Mouse (Mus musculus): ENCODE data around the gene P2rx7.
"Not testable (repeated sequence)": the region's sequence is repeated elsewhere in the genome, so short reads cannot be mapped to it uniquely, and the experiment has no call there.

The P2rx7 gene

DNA sequence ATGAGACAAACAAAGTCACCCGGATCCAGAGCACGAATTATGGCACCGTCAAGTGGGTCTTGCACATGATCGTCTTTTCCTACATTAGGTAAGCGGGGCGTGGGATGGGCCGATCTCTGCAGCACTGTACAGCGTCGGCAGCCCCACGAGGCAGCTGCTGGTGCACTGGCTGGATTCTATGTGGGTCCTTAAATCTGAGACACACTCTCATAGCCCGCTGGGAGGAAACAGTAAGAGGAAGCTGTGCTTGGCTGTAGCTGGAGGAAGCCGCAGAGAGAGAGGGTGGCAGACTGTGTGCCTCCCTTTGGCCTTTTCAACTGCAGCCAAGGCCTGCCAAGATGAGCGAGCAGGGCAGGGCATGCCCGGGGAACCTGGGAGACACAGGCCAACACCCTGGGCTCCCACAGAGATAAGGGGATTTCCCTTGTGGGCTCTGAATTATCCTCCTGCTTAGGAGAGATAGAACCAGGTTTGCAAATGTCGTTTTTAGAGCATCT lies 448 bp downstream of the P2rx7 start:
- in situ Hi-C loops (cut with MboI; ENCODE audit: unreplicated experiment in 2 of 2) = loop anchor here in 1 of 2 experiments (5.0 kb wide), 1 partner anchor 83 kb away; no protein-coding TSS in a partner anchor

DNA sequence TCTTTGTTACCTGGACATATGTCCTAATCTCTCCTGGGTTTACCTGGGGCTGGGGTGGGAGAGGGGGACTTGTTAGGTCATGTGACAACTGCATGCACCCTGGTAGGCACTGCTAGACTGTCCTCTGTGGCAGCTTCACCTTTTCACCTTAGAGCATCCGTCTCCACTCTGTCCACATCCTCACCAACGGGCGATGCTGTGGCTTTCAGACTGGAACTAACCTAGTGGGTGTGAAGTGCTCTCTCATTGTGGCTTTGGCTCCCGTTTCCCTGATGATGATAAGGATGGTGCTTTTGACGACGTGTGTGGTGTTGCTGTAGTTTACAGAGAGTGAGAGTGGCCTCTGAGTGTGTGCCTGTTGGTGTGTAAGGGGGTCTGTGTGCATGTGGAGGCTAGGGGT lies 1.6 kb downstream of the P2rx7 start:
- in situ Hi-C loops (cut with MboI; ENCODE audit: unreplicated experiment in 2 of 2) = no loop called here

DNA sequence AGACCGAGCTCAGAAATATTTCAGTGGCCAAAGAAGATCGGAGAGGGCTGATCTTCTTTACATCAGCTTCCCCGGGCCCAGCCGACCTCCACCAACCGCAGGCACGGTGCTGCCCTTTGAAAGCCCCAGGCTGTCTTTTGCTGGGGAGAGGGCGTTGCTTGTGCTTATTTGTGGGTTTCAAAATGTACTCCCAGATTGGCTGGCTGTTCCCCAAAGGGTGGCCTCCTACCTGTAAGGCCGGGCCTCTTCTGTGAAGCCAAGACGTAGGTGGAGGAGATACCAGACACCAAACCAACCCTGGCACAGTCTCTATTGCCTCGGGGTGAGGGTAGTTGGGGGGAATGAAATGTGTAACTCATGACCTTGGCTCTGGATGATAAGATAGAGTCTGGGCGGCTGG lies 2.3 kb downstream of the P2rx7 start:
- in situ Hi-C loops (cut with MboI; ENCODE audit: unreplicated experiment in 2 of 2) = no loop called here

DNA sequence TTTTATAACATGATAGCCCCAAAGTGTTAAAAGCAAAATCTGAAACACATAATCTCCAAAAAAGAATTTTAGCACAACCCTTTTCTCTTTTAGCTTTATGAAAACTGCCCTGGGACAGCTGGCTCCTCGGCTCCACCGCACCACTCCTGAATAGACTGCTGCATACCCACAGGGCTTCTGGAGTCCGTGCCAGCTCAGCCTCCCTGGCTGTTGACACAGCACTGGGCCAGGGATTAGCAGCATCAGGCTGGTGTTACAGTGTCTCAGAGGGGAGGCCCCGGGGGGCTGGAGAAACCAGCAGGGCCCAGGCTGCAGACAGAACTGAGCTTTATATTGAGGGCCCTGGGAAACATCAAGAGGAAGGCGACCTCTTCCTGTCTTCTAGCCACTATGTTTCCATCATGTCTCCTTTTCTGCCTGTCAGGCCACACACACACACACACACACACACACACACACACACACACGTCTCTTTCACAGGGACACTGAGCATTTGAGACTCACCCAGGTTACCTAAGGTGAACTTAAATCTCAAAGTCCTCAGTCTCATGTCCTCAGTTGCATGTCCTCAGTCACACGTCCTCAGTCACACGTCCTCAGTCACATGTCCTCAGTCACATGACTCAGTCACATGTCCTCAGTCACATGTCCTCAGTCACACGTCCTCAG lies 3.7 kb downstream of the P2rx7 start:
- in situ Hi-C loops (cut with MboI; ENCODE audit: unreplicated experiment in 2 of 2) = no loop called here

DNA sequence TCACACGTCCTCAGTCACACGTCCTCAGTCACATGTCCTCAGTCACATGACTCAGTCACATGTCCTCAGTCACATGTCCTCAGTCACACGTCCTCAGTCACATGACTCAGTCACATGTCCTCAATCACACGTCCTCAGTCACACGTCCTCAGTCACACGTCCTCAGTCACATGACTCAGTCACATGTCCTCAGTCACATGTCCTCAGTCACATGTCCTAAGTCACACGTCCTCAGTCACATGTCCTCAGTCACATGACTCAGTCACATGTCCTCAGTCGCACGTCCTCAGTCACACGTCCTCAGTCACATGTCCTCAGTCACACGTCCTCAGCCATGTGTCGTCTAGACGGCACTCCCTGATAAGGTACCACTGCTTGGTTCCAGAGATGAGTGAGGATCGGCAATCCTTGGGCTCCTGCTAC lies 4.3 kb downstream of the P2rx7 start:
- in situ Hi-C loops (cut with MboI; ENCODE audit: unreplicated experiment in 2 of 2) = not testable (repeated sequence)

DNA sequence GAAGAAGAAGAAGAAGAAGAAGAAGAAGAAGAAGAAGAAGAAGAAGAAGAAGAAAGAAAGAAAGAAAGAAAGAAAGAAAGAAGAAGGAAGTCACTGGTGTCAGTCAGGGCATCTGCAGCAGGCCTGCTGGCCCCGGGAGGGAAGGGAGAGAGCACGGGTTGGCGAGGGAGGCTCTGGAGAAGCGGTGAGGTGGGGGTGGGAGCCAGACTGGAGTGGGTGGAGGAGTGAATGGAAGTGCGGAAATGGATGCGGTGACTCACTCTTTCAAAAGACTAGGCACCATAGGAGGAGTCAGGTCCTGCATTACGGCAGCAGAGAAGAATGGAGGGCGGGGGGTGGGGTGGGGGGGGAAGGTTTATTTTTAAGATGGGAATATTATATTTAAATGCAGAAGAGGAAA lies 5.6 kb downstream of the P2rx7 start:
- in situ Hi-C loops (cut with MboI; ENCODE audit: unreplicated experiment in 2 of 2) = no loop called here

DNA sequence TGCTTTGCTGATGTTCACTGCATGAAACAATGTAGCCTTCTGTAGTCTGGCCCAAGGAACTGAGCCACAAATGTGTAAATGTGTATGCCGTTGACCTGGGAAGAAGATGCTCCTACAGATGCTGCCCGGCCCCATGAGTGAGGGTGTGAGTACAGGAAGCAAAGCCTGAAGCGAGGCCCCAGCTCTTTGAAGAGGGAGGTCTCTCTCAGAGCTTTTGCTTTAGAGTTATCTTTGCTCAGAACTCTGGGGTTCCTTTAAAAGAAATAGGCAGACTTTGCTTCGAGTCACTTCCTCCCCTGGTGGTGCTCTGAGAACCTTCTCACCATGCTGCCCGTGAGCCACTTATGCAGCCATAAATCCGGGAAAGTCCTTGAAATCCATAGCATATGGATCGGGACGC lies 6.4 kb downstream of the P2rx7 start:
- in situ Hi-C loops (cut with MboI; ENCODE audit: unreplicated experiment in 2 of 2) = no loop called here

DNA sequence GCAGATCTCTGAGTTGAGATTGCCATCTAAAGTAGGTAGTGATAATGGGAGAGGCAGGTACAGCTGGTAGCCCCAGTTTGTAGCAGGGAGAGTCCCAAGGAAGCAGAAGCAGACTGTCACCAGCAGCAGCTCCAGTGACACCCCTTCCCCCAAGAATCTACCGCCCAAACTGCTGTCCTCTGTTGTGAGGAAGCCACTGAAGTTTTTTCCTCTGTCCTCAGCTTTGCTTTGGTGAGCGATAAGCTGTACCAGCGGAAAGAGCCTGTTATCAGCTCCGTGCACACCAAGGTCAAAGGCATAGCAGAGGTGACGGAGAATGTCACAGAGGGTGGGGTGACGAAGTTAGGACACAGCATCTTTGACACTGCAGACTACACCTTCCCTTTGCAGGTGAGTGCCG lies 8.8 kb downstream of the P2rx7 start:
- in situ Hi-C loops (cut with MboI; ENCODE audit: unreplicated experiment in 2 of 2) = no loop called here

DNA sequence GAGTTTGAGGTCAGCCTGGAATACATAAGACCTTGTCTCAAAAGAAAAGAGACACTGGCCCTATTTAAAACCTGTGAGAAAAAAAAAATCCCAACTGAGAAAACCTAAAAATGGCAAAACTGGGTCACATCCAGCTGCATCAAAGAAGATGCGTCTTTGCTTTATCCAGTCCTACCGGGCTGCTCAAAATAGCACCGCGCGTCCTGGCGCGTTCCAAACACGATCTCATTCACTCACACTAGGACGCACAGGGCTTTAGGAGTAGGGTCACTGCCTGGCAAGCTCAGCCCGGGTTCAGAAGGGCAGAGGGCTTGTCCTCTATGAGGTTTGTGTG lies 9.4 kb downstream of the P2rx7 start:
- in situ Hi-C loops (cut with MboI; ENCODE audit: unreplicated experiment in 2 of 2) = no loop called here

DNA sequence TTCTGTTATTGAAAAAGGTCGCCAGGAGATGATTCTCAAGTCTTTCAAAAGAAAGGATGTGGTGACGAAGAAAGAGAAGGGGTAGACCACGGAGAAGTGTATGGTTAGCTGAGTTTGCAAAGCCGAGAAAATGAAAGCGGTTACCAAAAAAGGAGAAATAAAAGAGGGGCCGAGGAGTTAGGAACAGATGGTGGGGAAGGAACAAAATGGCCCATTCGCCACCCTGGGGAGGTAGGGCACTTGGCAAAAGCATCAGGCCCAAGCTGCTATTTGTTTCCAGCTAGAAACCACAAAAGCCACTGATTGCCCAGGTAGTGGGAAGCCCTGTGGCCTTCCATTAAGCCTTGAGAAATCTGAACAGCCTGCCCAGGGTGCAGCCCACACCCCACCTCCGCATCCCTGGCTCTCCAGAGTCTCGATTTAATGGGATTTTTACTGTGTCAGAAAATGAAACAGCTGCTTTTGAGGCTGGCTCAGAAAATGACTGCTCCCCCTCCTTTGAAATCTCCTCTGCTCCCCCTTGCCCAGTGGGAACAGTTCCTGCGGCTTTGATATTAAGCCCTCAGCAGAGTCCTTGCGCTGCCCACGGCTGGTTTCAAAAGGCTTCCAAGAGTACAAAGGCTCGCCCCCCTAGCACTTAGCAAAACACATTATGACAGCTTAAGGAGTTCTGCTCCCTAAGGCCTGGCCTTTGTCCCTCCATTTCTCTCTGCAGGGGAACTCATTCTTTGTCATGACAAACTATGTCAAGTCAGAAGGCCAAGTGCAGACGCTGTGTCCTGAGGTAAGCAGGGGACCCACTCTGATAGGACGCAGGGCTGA lies 9.9 kb downstream of the P2rx7 start:
- in situ Hi-C loops (cut with MboI; ENCODE audit: unreplicated experiment in 2 of 2) = no loop called here

DNA sequence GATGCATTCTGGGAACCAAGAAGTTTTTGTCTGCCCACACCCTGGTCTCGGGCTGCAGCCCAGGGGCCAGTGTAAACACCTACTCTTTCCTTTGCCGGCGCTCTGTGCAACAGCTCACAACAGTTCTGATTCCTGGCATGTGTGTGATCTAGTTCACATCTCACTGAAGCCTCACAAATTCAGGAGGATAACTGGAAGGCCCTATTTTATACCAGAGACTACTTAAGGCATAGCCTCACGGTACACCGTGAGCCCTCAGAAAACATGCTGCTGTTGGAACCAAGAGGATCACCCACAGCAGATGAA lies 10.5 kb downstream of the P2rx7 start:
- in situ Hi-C loops (cut with MboI; ENCODE audit: unreplicated experiment in 2 of 2) = no loop called here

DNA sequence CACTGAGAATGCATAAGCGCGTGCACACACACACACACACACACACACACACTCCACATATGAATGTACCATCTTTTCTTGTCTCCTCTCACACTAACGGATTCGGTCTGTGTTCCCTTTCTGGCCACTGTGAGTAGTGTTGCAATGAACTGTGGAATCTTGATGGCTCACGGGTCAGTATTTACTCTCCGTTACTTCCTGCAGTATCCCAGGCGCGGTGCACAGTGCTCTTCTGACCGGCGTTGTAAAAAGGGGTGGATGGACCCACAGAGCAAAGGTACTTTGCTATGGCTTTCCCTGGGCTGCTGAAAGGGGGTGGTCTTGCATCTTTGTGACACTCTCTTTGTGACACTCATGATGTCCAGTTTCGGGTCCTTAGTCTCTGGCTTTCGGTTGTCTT lies 13.1 kb downstream of the P2rx7 start:
- in situ Hi-C loops (cut with MboI; ENCODE audit: unreplicated experiment in 2 of 2) = no loop called here

DNA sequence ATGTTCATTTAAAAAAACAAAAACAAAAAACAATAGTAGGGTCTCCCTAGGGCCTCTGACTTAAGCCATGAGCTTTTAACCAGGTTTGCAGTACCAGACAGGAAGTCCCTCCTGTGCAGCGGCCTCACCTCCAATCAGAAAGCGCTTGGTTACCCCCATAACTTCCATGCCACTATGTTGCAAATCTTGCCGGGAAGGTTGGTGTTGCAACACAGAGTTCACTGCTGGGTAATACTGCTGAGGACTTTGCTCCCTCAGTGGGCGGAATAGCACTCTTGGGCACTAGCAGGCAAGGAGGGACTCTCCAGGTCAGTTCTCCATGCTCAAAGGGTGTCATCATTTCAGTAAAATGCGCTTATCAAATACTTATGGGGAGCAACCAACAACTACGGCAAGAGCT lies 18.8 kb downstream of the P2rx7 start:
- in situ Hi-C loops (cut with MboI; ENCODE audit: unreplicated experiment in 2 of 2) = no loop called here

DNA sequence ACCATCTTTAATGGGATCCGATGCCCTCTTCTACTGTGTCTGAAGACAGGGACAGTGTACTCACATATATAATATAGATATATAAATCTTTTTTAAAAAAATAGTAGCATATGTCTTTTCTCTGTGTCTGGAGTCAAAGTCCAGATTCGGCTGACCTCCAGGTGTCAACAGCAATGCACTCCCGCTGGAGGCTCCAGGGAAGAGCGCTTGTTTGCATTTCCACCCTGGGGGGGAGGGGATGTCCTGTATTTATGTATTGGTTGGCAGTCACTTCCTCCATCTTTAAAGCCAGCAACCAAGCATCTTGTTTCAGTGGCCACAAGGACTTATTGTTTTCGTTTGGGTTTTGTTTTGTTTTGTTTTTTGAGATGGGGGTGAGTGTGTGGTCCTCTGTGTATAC lies 21.3 kb downstream of the P2rx7 start:
- in situ Hi-C loops (cut with MboI; ENCODE audit: unreplicated experiment in 2 of 2) = no loop called here

DNA sequence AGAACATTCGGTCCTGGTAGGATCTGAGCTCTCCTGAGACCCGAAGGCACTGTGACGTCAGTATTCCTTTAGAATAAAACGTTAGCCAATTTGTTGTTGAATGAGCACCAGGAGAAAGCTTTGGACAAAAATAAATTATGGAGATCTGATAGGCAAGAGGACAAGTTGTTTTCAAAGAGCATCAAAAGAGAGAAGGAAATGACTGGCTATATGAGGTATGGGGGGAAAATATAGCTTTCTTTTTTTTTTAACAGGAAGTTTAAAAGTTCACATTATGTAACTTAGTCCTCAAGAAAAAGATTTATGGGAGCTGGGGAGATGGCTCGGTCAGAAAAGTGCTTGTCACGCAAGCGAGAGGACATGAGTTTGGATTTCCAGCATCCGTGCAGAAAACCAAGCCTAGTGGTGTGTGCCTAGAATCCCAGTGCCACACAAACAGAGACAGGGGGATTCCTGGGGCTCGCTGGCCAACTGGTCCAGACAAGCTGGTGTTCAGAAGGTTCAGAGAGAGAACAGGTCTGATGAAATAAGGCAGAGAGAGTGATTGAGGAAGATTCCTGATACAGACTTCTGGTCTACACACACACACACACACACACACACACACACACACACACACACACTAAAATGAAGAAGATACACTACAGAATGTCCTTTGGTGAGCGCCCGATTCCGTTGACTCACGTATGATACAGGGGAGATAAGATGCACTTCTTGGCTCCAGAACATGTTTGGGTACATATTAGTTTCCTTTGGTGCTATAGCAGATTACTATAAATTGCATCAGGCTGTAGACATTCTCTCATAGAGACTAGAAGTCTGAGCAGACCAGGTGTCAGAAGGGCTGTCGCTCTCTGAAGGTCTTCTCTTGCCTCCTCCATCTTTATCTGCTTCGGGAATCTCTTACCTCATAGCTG lies 25.5 kb downstream of the P2rx7 start:
- in situ Hi-C loops (cut with MboI; ENCODE audit: unreplicated experiment in 2 of 2) = no loop called here

DNA sequence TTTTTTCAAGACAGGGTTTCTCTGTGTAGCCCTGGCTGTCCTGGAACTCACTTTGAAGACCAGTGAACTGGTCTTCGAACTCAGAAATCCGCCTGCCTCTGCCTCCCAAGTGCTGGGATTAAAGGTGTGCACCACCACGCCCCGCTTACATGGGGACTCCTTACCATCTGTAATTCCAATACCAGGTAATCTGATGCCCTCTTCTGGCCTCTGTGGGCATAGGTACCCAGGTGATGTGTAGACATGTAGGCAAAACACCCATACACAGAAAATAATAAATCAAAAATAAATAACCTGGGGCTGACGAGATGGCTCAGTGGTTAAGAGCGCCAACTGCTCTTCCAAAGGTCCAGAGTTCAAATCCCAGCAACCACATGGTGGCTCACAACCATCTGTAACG lies 27.9 kb downstream of the P2rx7 start:
- in situ Hi-C loops (cut with MboI; ENCODE audit: unreplicated experiment in 2 of 2) = not testable (repeated sequence)

DNA sequence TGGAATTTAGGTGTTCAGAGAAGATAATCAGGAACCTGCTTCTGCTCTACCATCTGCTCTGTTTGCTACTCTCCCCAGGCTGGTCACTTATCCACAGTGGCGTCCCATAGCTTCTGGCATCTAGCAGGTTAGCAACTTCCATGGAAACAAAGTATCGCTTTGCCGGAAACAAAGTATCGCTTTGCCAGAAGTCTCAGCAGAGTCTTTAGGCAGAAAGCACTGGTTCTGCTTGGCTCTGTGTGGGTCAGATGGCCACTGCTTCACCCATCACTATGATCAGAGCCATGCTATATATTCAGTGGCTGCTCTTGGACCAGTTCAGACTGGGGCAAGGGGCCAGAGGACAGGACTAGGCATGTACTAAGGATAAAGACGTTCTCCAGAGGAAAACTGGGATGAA lies 28.6 kb downstream of the P2rx7 start:
- in situ Hi-C loops (cut with MboI; ENCODE audit: unreplicated experiment in 2 of 2) = no loop called here

DNA sequence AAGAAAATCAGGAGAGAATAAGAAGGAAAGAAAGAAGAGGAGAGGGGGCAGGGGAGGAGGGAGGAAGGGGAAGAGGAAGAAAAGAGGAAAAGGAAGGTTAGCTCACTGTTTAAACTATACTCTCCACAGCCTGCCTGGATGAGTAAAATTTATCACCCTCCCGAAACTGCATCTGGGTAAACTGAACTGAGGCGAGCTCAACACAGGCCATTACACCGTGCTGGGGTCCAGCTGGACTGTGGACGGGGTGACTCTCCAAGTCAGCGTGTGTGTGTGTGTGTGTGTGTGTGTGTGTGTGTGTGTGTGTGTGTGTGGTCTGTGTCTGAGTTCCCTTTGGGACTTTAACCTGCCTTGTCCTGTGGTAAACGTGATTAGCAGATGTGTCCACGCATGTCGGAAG lies 32.3 kb downstream of the P2rx7 start:
- in situ Hi-C loops (cut with MboI; ENCODE audit: unreplicated experiment in 2 of 2) = no loop called here

DNA sequence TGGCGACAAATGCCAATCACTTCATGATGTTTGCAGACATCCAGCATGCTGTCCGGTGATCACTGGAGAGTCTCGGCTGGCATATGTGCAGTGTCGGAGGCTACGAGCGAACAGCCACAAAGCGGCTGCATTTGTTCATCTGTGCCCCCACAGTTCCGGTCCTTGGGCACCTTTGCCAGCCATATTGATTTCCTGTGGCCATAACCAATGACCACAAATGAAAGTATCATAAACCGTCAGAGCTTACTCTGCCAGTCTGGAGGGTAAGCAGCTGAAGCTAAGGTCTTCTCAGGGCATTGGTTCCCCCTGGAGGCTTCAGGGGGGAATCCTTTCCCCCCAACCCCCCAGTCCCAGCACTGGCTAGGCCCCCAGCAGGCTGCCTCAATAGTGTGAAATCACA lies 34.3 kb downstream of the P2rx7 start:
- in situ Hi-C loops (cut with MboI; ENCODE audit: unreplicated experiment in 2 of 2) = no loop called here

DNA sequence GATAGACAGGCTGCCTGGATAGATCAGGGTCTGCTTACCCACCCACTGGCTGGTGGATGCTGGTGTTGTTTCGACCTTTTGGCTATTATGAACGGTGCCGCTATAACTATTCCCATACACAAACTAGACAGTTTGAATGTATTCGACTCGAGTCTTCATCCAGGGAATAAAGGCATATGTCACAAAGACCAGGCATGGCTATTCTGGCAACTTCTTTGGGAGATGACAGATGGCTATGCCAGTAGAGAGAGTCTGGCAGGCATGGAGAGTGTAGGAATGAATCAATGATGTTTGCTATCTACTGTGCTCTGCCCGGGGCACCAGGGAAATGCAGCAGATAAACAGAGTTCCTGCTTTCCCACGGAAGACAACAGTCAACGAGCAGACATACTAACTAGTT lies 36.2 kb downstream of the P2rx7 start:
- in situ Hi-C loops (cut with MboI; ENCODE audit: unreplicated experiment in 2 of 2) = no loop called here

DNA sequence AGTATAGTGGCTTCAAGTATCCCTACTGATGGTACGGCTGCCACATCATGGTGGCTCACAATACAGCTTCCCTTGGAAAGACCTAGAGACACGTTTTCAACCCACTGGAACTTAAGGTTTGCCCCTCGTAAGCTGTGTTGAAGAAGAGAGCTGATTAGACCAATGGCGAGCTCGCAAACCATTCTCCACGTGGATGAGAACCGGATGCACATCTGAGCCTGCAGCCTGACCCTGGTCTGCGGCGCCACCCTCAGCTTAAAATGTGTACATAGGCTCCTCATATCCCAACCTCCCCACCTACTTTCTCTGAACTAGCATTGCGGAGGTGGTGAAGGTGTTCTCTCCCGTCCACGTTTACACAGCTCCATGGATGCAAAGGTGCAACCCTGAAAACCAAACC lies 37.6 kb downstream of the P2rx7 start:
- in situ Hi-C loops (cut with MboI; ENCODE audit: unreplicated experiment in 2 of 2) = no loop called here

Data from v-Abl transformed pro-B cells (cell line).